Mouse (Mus musculus): ENCODE measurements around the gene Zdhhc12. TPM values are rescaled to one million over a fixed set of nuclear protein-coding genes. Genes with fewer than 3 reads are reported as not detected.
A peak's percentile ranks its signal among the peaks of the same experiment; 100 is the strongest.

Gene Zdhhc12
- polyA plus RNA-seq, 1 experiment from 2014 or later: 29.6 TPM

- in situ Hi-C loops (cut with MboI; ENCODE audit: low pct_unique_long_range_greater_than_20kb): no loop called here
- TF ChIP-seq CTCF (IDR thresholded peaks at IDR 0.05): peak; percentile 79
- DNase-seq (ENCODE audit: low read depth, low spot score) (no peak), ATAC-seq (no peak)
- no peaks in the 10 kb centered on the region for H3K27me3 ChIP-seq
- ChIA-PET CTCF (no interaction called here), POLR2A (no interaction called here)
Observed at GRCm38 (mm10) chr2:30128789-30129188, 35.3 kb upstream of the Zdhhc12 start.

GRCm38 (mm10) chr2:30124472-30125274, 31.2 kb upstream of the Zdhhc12 start, which contains the start of gene Zer1:
Gene Zer1 (minus strand): TSS chr2:30124585.
- ChIA-PET POLR2A (interaction anchor here (0.8 to 4.7 kb wide), 5 partner anchors 9 to 140 kb away, joined by 3 to 18 read pairs (median 3); partner anchors contain the start of gene Tbc1d13), CTCF (interaction anchor here (4.0 kb wide), 1 partner anchor 37 kb away, joined by 12 read pairs; no protein-coding TSS in a partner anchor)
- DNase-seq (ENCODE audit: low read depth, low spot score) (peak; percentile 47), ATAC-seq (peak; percentile 81)
- no peak for TF ChIP-seq CTCF (IDR thresholded peaks at IDR 0.05)
- no peaks in the 10 kb centered on the region for H3K27me3 ChIP-seq
- in situ Hi-C loops (cut with MboI; ENCODE audit: low pct_unique_long_range_greater_than_20kb): no loop called here

- no peak for DNase-seq (ENCODE audit: low read depth, low spot score)
- CTCF ChIA-PET: interaction anchor here (4.0 kb wide), 1 partner anchor 38 kb away, joined by 12 read pairs; no protein-coding TSS in a partner anchor
- POLR2A ChIA-PET: interaction anchor here (0.5 to 4.7 kb wide), 4 partner anchors 10 to 513 kb away, joined by 3 to 18 read pairs (median 4); partner anchors contain the start of gene Tbc1d13
- in situ Hi-C loops (cut with MboI; ENCODE audit: low pct_unique_long_range_greater_than_20kb): no loop called here
- no peak for TF ChIP-seq CTCF (IDR thresholded peaks at IDR 0.05)
- no peaks in the 10 kb centered on the region for H3K27me3 ChIP-seq
- no peak for ATAC-seq
Observed at GRCm38 (mm10) chr2:30123729-30124471, 30.5 kb upstream of the Zdhhc12 start.

GRCm38 (mm10) chr2:30122766-30123165, 29.3 kb upstream of the Zdhhc12 start:
- H3K27me3 ChIP-seq: no peaks in the 10 kb centered on the region
- POLR2A ChIA-PET: interaction anchor here (1.3 to 4.7 kb wide), 2 partner anchors 11 to 14 kb away, joined by 3 to 18 read pairs; partner anchors contain the start of gene Tbc1d13
- in situ Hi-C loops (cut with MboI; ENCODE audit: low pct_unique_long_range_greater_than_20kb): no loop called here
- ATAC-seq: no peak
- no peak for DNase-seq (ENCODE audit: low read depth, low spot score)
- CTCF ChIA-PET: interaction anchor here (4.0 kb wide), 1 partner anchor 39 kb away, joined by 12 read pairs; no protein-coding TSS in a partner anchor
- no peak for TF ChIP-seq CTCF (IDR thresholded peaks at IDR 0.05)

- POLR2A ChIA-PET: no interaction called here
- CTCF ChIA-PET: interaction anchor here (1.0 kb wide), 1 partner anchor 42 kb away, joined by 3 read pairs; no protein-coding TSS in a partner anchor
- ATAC-seq: no peak
- no peak for DNase-seq (ENCODE audit: low read depth, low spot score)
- in situ Hi-C loops (cut with MboI; ENCODE audit: low pct_unique_long_range_greater_than_20kb): no loop called here
- TF ChIP-seq CTCF (IDR thresholded peaks at IDR 0.05): no peak
- no peaks in the 10 kb centered on the region for H3K27me3 ChIP-seq
Observed at GRCm38 (mm10) chr2:30120269-30120668, 26.8 kb upstream of the Zdhhc12 start.

GRCm38 (mm10) chr2:30119641-30120051, 26.2 kb upstream of the Zdhhc12 start:
- POLR2A ChIA-PET: no interaction called here
- in situ Hi-C loops (cut with MboI; ENCODE audit: low pct_unique_long_range_greater_than_20kb): no loop called here
- no peaks in the 10 kb centered on the region for H3K27me3 ChIP-seq
- DNase-seq (ENCODE audit: low read depth, low spot score): no peak
- ATAC-seq: no peak
- CTCF ChIA-PET: interaction anchor here (0.8 to 1.7 kb wide), 3 partner anchors 13 to 43 kb away, joined by 3 to 6 read pairs (median 3); partner anchors contain the start of gene Tbc1d13
- no peak for TF ChIP-seq CTCF (IDR thresholded peaks at IDR 0.05)

- POLR2A ChIA-PET: no interaction called here
- no peak for DNase-seq (ENCODE audit: low read depth, low spot score)
- in situ Hi-C loops (cut with MboI; ENCODE audit: low pct_unique_long_range_greater_than_20kb): no loop called here
- no peaks in the 10 kb centered on the region for H3K27me3 ChIP-seq
- CTCF ChIA-PET: no interaction called here
- TF ChIP-seq CTCF (IDR thresholded peaks at IDR 0.05): no peak
- no peak for ATAC-seq
Observed at GRCm38 (mm10) chr2:30112564-30112963, 19.1 kb upstream of the Zdhhc12 start.

GRCm38 (mm10) chr2:30111500-30111899, 18.1 kb upstream of the Zdhhc12 start:
- no peak for ATAC-seq
- ChIA-PET POLR2A (no interaction called here), CTCF (no interaction called here)
- no peak for TF ChIP-seq CTCF (IDR thresholded peaks at IDR 0.05)
- no peak for DNase-seq (ENCODE audit: low read depth, low spot score)
- H3K27me3 ChIP-seq: no peaks in the 10 kb centered on the region
- in situ Hi-C loops (cut with MboI; ENCODE audit: low pct_unique_long_range_greater_than_20kb): no loop called here

GRCm38 (mm10) chr2:30108260-30108659, 14.8 kb upstream of the Zdhhc12 start:
- no peak for ATAC-seq
- in situ Hi-C loops (cut with MboI; ENCODE audit: low pct_unique_long_range_greater_than_20kb): no loop called here
- no peak for DNase-seq (ENCODE audit: low read depth, low spot score)
- TF ChIP-seq CTCF (IDR thresholded peaks at IDR 0.05): no peak
- POLR2A ChIA-PET: interaction anchor here (0.5 to 1.1 kb wide), 3 partner anchors 15 to 139 kb away, joined by 3 read pairs; no protein-coding TSS in a partner anchor
- no peaks in the 10 kb centered on the region for H3K27me3 ChIP-seq
- CTCF ChIA-PET: interaction anchor here (1.8 kb wide), 1 partner anchor 54 kb away, joined by 7 read pairs; no protein-coding TSS in a partner anchor

GRCm38 (mm10) chr2:30107646-30108045, 14.2 kb upstream of the Zdhhc12 start:
- ChIA-PET CTCF (interaction anchor here (1.8 kb wide), 1 partner anchor 55 kb away, joined by 7 read pairs; no protein-coding TSS in a partner anchor), POLR2A (no interaction called here)
- no peak for ATAC-seq
- DNase-seq (ENCODE audit: low read depth, low spot score): no peak
- H3K27me3 ChIP-seq: no peaks in the 10 kb centered on the region
- in situ Hi-C loops (cut with MboI; ENCODE audit: low pct_unique_long_range_greater_than_20kb): no loop called here
- no peak for TF ChIP-seq CTCF (IDR thresholded peaks at IDR 0.05)
